Mouse (Mus musculus) CH12.LX (cell line): ENCODE data around the gene Rora. TPM values are rescaled to one million over a fixed set of nuclear protein-coding genes. Genes with fewer than 3 reads are reported as not detected.

ENCODE experiments used
- DNase-seq: peaks from one replicate; pipeline ENCODE4 v3.0.0-alpha.2; 2013; ENCODE audit errors: extremely low read depth
- H3K27ac ChIP-seq: 2 replicates; pipeline ENCODE4 v1.5.1; 2012; ENCODE audit warnings: low read depth, mild to moderate bottlenecking, control low read depth, moderate library complexity; ENCODE audit not compliant: insufficient read depth
- H3K27me3 ChIP-seq: replicated peaks from 2 replicates; pipeline ENCODE3; 2012; ENCODE audit warnings: inconsistent platforms
- H3K36me3 ChIP-seq, 2 experiments: replicated peaks in 1 of 2; 2 replicates each; pipeline versions ENCODE3 to v1.6.1; 2012; ENCODE audit warnings: inconsistent platforms in 1 of 2, low read length in 1 of 2, mild to moderate bottlenecking in 1 of 2, mixed read lengths in 1 of 2, moderate library complexity in 1 of 2; ENCODE audit not compliant: control insufficient read depth in 1 of 2, insufficient read depth in 1 of 2
- H3K4me1 ChIP-seq, 2 experiments: 2 replicates each; pipeline ENCODE4 v1.6.1; 2012; ENCODE audit warnings: inconsistent platforms in 1 of 2, moderate library complexity in 1 of 2; ENCODE audit not compliant: insufficient read depth in 2 of 2, control insufficient read depth in 1 of 2
- H3K4me2 ChIP-seq: 2 replicates; pipeline ENCODE4 v1.6.1; 2012; ENCODE audit warnings: low read depth, mild to moderate bottlenecking, control low read depth; ENCODE audit not compliant: poor library complexity, insufficient read depth, severe bottlenecking
- H3K4me3 ChIP-seq, 3 experiments: fragments of 150-350 bp in 1 of 3; sonication (generic) in 1 of 3; replicated peaks in 1 of 3; 2 replicates each; pipeline versions ENCODE3 to v1.5.1; 2011 to 2012; ENCODE audit warnings: low read depth in 2 of 3, low read length in 2 of 3, mild to moderate bottlenecking in 2 of 3, moderate library complexity in 2 of 3, control low read depth in 1 of 3, improper control_type of control experiment in 1 of 3, inconsistent platforms in 1 of 3, mixed read lengths in 1 of 3; ENCODE audit not compliant: poor library complexity in 1 of 3
- H3K79me2 ChIP-seq: replicated peaks from 2 replicates; pipeline ENCODE4 v1.6.1; 2012; ENCODE audit warnings: mild to moderate bottlenecking, moderate library complexity; ENCODE audit not compliant: control insufficient read depth, poor library complexity, insufficient read depth, severe bottlenecking; ENCODE audit errors: extremely low read depth
- H3K9ac ChIP-seq: 2 replicates; pipeline ENCODE4 v1.6.1; 2012; ENCODE audit warnings: low read depth, mild to moderate bottlenecking, control low read depth, moderate library complexity; ENCODE audit not compliant: insufficient read depth
- H3K9me3 ChIP-seq: replicated peaks from 2 replicates; pipeline ENCODE3; 2012; ENCODE audit warnings: low read length, inconsistent platforms, mixed read lengths
- BHLHE40 ChIP-seq: IDR thresholded peaks from 2 replicates; pipeline ENCODE4 v1.6.1; 2011; ENCODE audit warnings: mild to moderate bottlenecking, low read depth, low read length, improper control_type of control experiment
- CHD1 ChIP-seq: IDR thresholded peaks from 2 replicates; pipeline ENCODE4 v1.6.1; 2012; ENCODE audit warnings: low read depth, low read length, improper control_type of control experiment, inconsistent platforms
- CHD2 ChIP-seq: IDR thresholded peaks from 2 replicates; pipeline ENCODE4 v1.6.1; 2011; ENCODE audit warnings: low read length, improper control_type of control experiment
- CTCF ChIP-seq, 2 experiments: IDR thresholded peaks in 1 of 2; conservative IDR thresholded peaks in 1 of 2; 2 replicates each; pipeline ENCODE4 v1.5.1; 2011 to 2012; ENCODE audit warnings: low read depth in 2 of 2, low read length in 2 of 2, improper control_type of control experiment in 1 of 2, inconsistent platforms in 1 of 2, mild to moderate bottlenecking in 1 of 2, moderate library complexity in 1 of 2
- ELF1 ChIP-seq: IDR thresholded peaks from 2 replicates; pipeline ENCODE4 v1.6.1; 2014; ENCODE audit warnings: low read depth, mild to moderate bottlenecking, inconsistent platforms, low read length, improper control_type of control experiment
- EP300 ChIP-seq: IDR thresholded peaks from 2 replicates; pipeline ENCODE4 v1.6.1; 2011; ENCODE audit warnings: low read length, improper control_type of control experiment
- ETS1 ChIP-seq: conservative IDR thresholded peaks from 2 replicates; pipeline ENCODE4 v1.6.1; 2012; ENCODE audit warnings: low read depth, mild to moderate bottlenecking, inconsistent platforms, low read length, improper control_type of control experiment, moderate library complexity
- HCFC1 ChIP-seq: IDR thresholded peaks from 2 replicates; pipeline ENCODE4 v1.6.1; 2012; ENCODE audit warnings: low read depth, mild to moderate bottlenecking, inconsistent platforms, low read length, improper control_type of control experiment
- JUN ChIP-seq: IDR thresholded peaks from 2 replicates; pipeline ENCODE4 v1.6.1; 2011; ENCODE audit warnings: low read depth, mild to moderate bottlenecking, low read length, improper control_type of control experiment, moderate library complexity; ENCODE audit not compliant: insufficient read depth
- KAT2A ChIP-seq: IDR thresholded peaks from 2 replicates; pipeline ENCODE4 v1.6.1; 2012; ENCODE audit warnings: low read length, improper control_type of control experiment, inconsistent platforms; ENCODE audit not compliant: insufficient replicate concordance
- MAFK ChIP-seq: IDR thresholded peaks from 2 replicates; pipeline ENCODE4 v1.6.1; 2011; ENCODE audit warnings: low read length, improper control_type of control experiment; ENCODE audit not compliant: insufficient replicate concordance
- MAX ChIP-seq: IDR thresholded peaks from 2 replicates; pipeline ENCODE4 v1.6.1; 2011; ENCODE audit warnings: low read length, improper control_type of control experiment
- MAZ ChIP-seq: IDR thresholded peaks from 2 replicates; pipeline ENCODE4 v1.6.1; 2012; ENCODE audit warnings: low read depth, mild to moderate bottlenecking, inconsistent platforms, low read length, improper control_type of control experiment, moderate library complexity
- MEF2A ChIP-seq: IDR thresholded peaks from 2 replicates; pipeline ENCODE4 v1.6.1; 2014; ENCODE audit warnings: low read depth, mild to moderate bottlenecking, inconsistent platforms, low read length, improper control_type of control experiment, borderline replicate concordance
- MXI1 ChIP-seq: IDR thresholded peaks from 2 replicates; pipeline ENCODE4 v1.6.1; 2011; ENCODE audit warnings: mild to moderate bottlenecking, low read depth, low read length, improper control_type of control experiment
- MYC ChIP-seq: IDR thresholded peaks from 2 replicates; pipeline ENCODE4 v1.6.1; 2011; ENCODE audit warnings: low read depth, mild to moderate bottlenecking, improper control_type of control experiment, low read length
- PAX5 ChIP-seq: IDR thresholded peaks from 2 replicates; pipeline ENCODE4 v1.6.1; 2012; ENCODE audit warnings: low read length, inconsistent platforms, mixed read lengths
- POLR2A ChIP-seq: IDR thresholded peaks from 2 replicates; pipeline ENCODE4 v1.6.1; 2011; ENCODE audit warnings: low read depth, mild to moderate bottlenecking, improper control_type of control experiment, low read length
- RCOR1 ChIP-seq: conservative IDR thresholded peaks from 2 replicates; pipeline ENCODE4 v1.6.1; 2012; ENCODE audit warnings: low read depth, mild to moderate bottlenecking, inconsistent platforms, low read length, improper control_type of control experiment
- SIN3A ChIP-seq: IDR thresholded peaks from 2 replicates; pipeline ENCODE4 v1.6.1; 2012; ENCODE audit warnings: low read length, improper control_type of control experiment, inconsistent platforms
- TBP ChIP-seq: conservative IDR thresholded peaks from 2 replicates; pipeline ENCODE4 v1.6.1; 2011; ENCODE audit warnings: low read depth, low read length, improper control_type of control experiment
- TCF12 ChIP-seq: IDR thresholded peaks from 2 replicates; pipeline ENCODE4 v1.6.1; 2014; ENCODE audit warnings: low read depth, mild to moderate bottlenecking, inconsistent platforms, low read length, improper control_type of control experiment
- UBTF ChIP-seq: IDR thresholded peaks from 2 replicates; pipeline ENCODE4 v1.6.1; 2012; ENCODE audit warnings: low read depth, mild to moderate bottlenecking, inconsistent platforms, low read length, improper control_type of control experiment, moderate library complexity
- ZNF384 ChIP-seq: IDR thresholded peaks from 2 replicates; pipeline ENCODE4 v1.6.1; 2012; ENCODE audit warnings: low read depth, low read length, improper control_type of control experiment, inconsistent platforms
- dilution Hi-C: fragments of 300-500 bp; cut with MboI; formaldehyde crosslinking; loops from 2 replicates; pipeline ENCODE4 v1.14.3; 2020; ENCODE audit warnings: low sequenced_read_pairs; ENCODE audit not compliant: extremely low pct_unique_long_range_greater_than_20kb, extremely low pct_ligation_motif_present
- in situ Hi-C: fragments of 300-500 bp; cut with MboI; formaldehyde crosslinking; loops from 3 replicates; pipeline ENCODE4 v1.14.3; 2019; ENCODE audit warnings: low sequenced_read_pairs, low pct_ligation_motif_present, low pct_unique_long_range_greater_than_20kb, mixed read lengths
- polyA plus RNA-seq: library from polyadenylated mRNA; unstranded; fragments of >175 nt; gene quantifications from 2 replicates; pipeline ENCODE4 v1.2.1, GENCODE M21; 2012; ENCODE audit warnings: low read depth; ENCODE audit not compliant: insufficient read length
- total RNA-seq, 2 experiments: library from RNA; depleted of rRNA; stranded (reverse); fragments of 300-350 nt in 1 of 2; fragments of >200 nt in 1 of 2; gene quantifications; 2 replicates each; pipeline ENCODE4 v1.2.3; 2012 to 2014

Gene Rora
- total and polyA plus RNA-seq, 3 experiments = 0.36 to 0.66 (median 0.64) TPM

GRCm38 (mm10) chr9:69339199-69339598 is 685.6 kb downstream of the Rora start:
- dilution Hi-C loops (no loop called here), in situ Hi-C loops (no loop called here)
- Histone ChIP-seq H3K4me1 (peaks cover 19 to 25% of the 10 kb centered on the region in 2 experiments), H3K79me2 (no peaks in the 10 kb centered on the region), H3K9me3 (no peaks in the 10 kb centered on the region), H3K27me3 (no peaks in the 10 kb centered on the region), H3K9ac (no peak overlapping the region), H3K27ac (no peak overlapping the region; the same call in 1 of the 2 replicates), H3K36me3 (no peaks in the 10 kb centered on the region), H3K4me3 (no peak overlapping the region), H3K4me2 (no peak overlapping the region)
- TF ChIP-seq ELF1 (no peak), MAX (no peak), ZNF384 (no peak), MXI1 (no peak)
- DNase-seq = no peak

- no peaks in the 10 kb centered on the region for H3K27me3 ChIP-seq
- H3K9me3 ChIP-seq = no peaks in the 10 kb centered on the region
- dilution Hi-C loops (no loop called here), in situ Hi-C loops (no loop called here)
- H3K4me1 ChIP-seq = peaks cover 19 to 25% of the 10 kb centered on the region in 2 experiments
- no peaks in the 10 kb centered on the region for H3K36me3 ChIP-seq
- no peaks in the 10 kb centered on the region for H3K79me2 ChIP-seq
- H3K4me3 ChIP-seq = no peak overlapping the region
- no peak overlapping the region for H3K27ac ChIP-seq
- no peak for DNase-seq
- no peak for TF ChIP-seq EP300
- no peak for TF ChIP-seq BHLHE40
- peak; percentile 15; the same call in 1 of the 2 replicates for TF ChIP-seq TCF12
- no peak for TF ChIP-seq CHD2
- no peak for TF ChIP-seq CTCF (conservative IDR thresholded peaks at IDR 0.05 in 1 of 2, IDR thresholded peaks at IDR 0.05 in 1 of 2; ENCODE audit: low read depth in 2 of 2, low read length in 2 of 2)
- TF ChIP-seq ETS1 = peak; percentile 54
- 0 out of 2 replicates have a peak, but pooled peaks have one; percentile 37 for TF ChIP-seq SIN3A
- no peak for TF ChIP-seq MYC
- TF ChIP-seq PAX5 = no peak
- TF ChIP-seq CHD1 = no peak
- no peak for TF ChIP-seq HCFC1
- H3K4me2 ChIP-seq = no peak overlapping the region
- H3K9ac ChIP-seq = no peak overlapping the region
Measured at GRCm38 (mm10) chr9:69339829-69340228, 686.2 kb downstream of the Rora start.

DNA sequence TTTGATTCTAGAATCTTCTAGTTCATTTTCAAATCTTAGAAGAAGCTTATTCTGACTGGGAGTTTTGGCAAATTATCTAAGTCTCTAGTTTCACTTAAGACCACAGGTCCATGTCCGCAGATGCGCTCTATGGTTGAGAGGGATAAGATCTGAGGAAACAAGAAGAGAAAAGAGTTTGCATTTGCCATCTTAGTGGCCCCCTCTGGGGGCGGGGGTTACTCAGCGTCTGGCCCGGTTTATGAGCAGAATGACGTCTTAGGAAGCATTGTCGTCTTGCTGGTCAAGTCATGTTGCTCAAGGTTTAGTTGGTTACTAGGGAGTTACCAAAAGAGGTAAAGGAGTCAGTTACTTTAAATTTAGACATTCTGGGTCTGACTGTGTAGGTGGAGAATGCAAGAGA is 686.8 kb downstream of the Rora start:
- Histone ChIP-seq H3K27me3 (no peaks in the 10 kb centered on the region), H3K27ac (no peak overlapping the region), H3K4me2 (peak overlapping the region; percentile 64; the same call in 1 of the 2 replicates), H3K9me3 (no peaks in the 10 kb centered on the region), H3K4me3 (no peak overlapping the region), H3K79me2 (no peaks in the 10 kb centered on the region), H3K9ac (no peak overlapping the region; the same call in none of the 2 replicates), H3K36me3 (no peaks in the 10 kb centered on the region), H3K4me1 (peaks cover 18 to 23% of the 10 kb centered on the region in 2 experiments)
- TF ChIP-seq TBP = no peak
- 0 out of 2 replicates have a peak, but pooled peaks have one; percentile 54 for TF ChIP-seq MAZ
- TF ChIP-seq POLR2A = no peak
- no peak for TF ChIP-seq UBTF
- no peak for TF ChIP-seq ZNF384
- TF ChIP-seq KAT2A = no peak
- no peak for TF ChIP-seq JUN
- no peak for TF ChIP-seq RCOR1
- TF ChIP-seq BHLHE40 = no peak
- peak; percentile 44 for TF ChIP-seq ETS1
- no peak for TF ChIP-seq MAFK
- peak; percentile 44; the same call in 1 of the 2 replicates for TF ChIP-seq MEF2A
- no peak for DNase-seq
- dilution Hi-C loops (no loop called here), in situ Hi-C loops (no loop called here)
